Mouse (Mus musculus): ENCODE results near the gene Apobec3. TPM values are rescaled to one million over a fixed set of nuclear protein-coding genes. Genes with fewer than 3 reads are reported as not detected.

The Apobec3 gene
- polyA plus RNA-seq, 1 experiment from 2014 or later: 16.2 TPM

GRCm38 (mm10) chr15:79929734-79930133 is 38.3 kb downstream of the Apobec3 start:
- no peak overlapping the region for H3K9ac ChIP-seq (ENCODE audit: low read depth, low read length)
- peaks cover 20% of the 10 kb centered on the region for H3K27me3 ChIP-seq (replicated peaks; ENCODE audit: control insufficient read depth, insufficient read depth, low read length)
- H3K4me3 ChIP-seq (ENCODE audit: low read length): no peak overlapping the region
- peaks cover 20% of the 10 kb centered on the region for H3K4me1 ChIP-seq (ENCODE audit: control insufficient read depth, insufficient read depth, low read length)
- no peak for ATAC-seq
- 89% methylated on average over 3 of the region's 3 CpGs for WGBS
- no peaks in the 10 kb centered on the region for H3K9me3 ChIP-seq (ENCODE audit: control insufficient read depth, low read length)
- no peak overlapping the region for H3K4me2 ChIP-seq (ENCODE audit: low read depth, low read length)
- no peak overlapping the region for H3K27ac ChIP-seq (ENCODE audit: low read length)
- H3K36me3 ChIP-seq (ENCODE audit: control insufficient read depth, insufficient read depth, low read length): no peaks in the 10 kb centered on the region

GRCm38 (mm10) chr15:79931496-79932141 is 40.2 kb downstream of the Apobec3 start:
- Histone ChIP-seq H3K4me2 (ENCODE audit: low read depth, low read length) (peak overlapping the region; percentile 93), H3K36me3 (ENCODE audit: control insufficient read depth, insufficient read depth, low read length) (no peaks in the 10 kb centered on the region), H3K27ac (ENCODE audit: low read length) (peak overlapping the region; percentile 61; the same call in 1 of the 2 replicates), H3K9me3 (ENCODE audit: control insufficient read depth, low read length) (no peaks in the 10 kb centered on the region), H3K4me1 (ENCODE audit: control insufficient read depth, insufficient read depth, low read length) (peaks cover 20% of the 10 kb centered on the region), H3K27me3 (replicated peaks; ENCODE audit: control insufficient read depth, insufficient read depth, low read length) (peaks cover 20% of the 10 kb centered on the region), H3K9ac (ENCODE audit: low read depth, low read length) (peak overlapping the region; percentile 73; the same call in 1 of the 2 replicates), H3K4me3 (ENCODE audit: low read length) (peak overlapping the region; percentile 73)
- ATAC-seq: peak; percentile 32; the same call in 1 of the 2 replicates
- WGBS: 22% methylated on average over 13 of the region's 13 CpGs

- Histone ChIP-seq H3K4me3 (ENCODE audit: low read length) (peak overlapping the region; percentile 73), H3K4me2 (ENCODE audit: low read depth, low read length) (peak overlapping the region; percentile 93), H3K36me3 (ENCODE audit: control insufficient read depth, insufficient read depth, low read length) (no peaks in the 10 kb centered on the region), H3K9me3 (ENCODE audit: control insufficient read depth, low read length) (no peaks in the 10 kb centered on the region), H3K9ac (ENCODE audit: low read depth, low read length) (peak overlapping the region; percentile 73), H3K27me3 (replicated peaks; ENCODE audit: control insufficient read depth, insufficient read depth, low read length) (peaks cover 24% of the 10 kb centered on the region), H3K4me1 (ENCODE audit: control insufficient read depth, insufficient read depth, low read length) (peaks cover 16% of the 10 kb centered on the region), H3K27ac (ENCODE audit: low read length) (peak overlapping the region; percentile 61)
- 0% methylated on average over 61 of the region's 62 CpGs for WGBS
- ATAC-seq: peak; percentile 79
Measured at GRCm38 (mm10) chr15:79932323-79932987, 41.0 kb downstream of the Apobec3 start.

- H3K9me3 ChIP-seq (ENCODE audit: control insufficient read depth, low read length): no peaks in the 10 kb centered on the region
- peak overlapping the region; percentile 93 for H3K4me2 ChIP-seq (ENCODE audit: low read depth, low read length)
- WGBS: 8% methylated on average over 22 of the region's 22 CpGs
- H3K27me3 ChIP-seq (replicated peaks; ENCODE audit: control insufficient read depth, insufficient read depth, low read length): peaks cover 24% of the 10 kb centered on the region
- H3K36me3 ChIP-seq (ENCODE audit: control insufficient read depth, insufficient read depth, low read length): no peaks in the 10 kb centered on the region
- ATAC-seq: no peak; the same call in 1 of the 2 replicates
- peak overlapping the region; percentile 73 for H3K4me3 ChIP-seq (ENCODE audit: low read length)
- peaks cover 12% of the 10 kb centered on the region for H3K4me1 ChIP-seq (ENCODE audit: control insufficient read depth, insufficient read depth, low read length)
- no peak overlapping the region for H3K27ac ChIP-seq (ENCODE audit: low read length)
- H3K9ac ChIP-seq (ENCODE audit: low read depth, low read length): no peak overlapping the region
Measured at GRCm38 (mm10) chr15:79933052-79933669, 41.7 kb downstream of the Apobec3 start.

- Histone ChIP-seq H3K9ac (ENCODE audit: low read depth, low read length) (no peak overlapping the region), H3K4me3 (ENCODE audit: low read length) (no peak overlapping the region; the same call in 1 of the 2 replicates), H3K36me3 (ENCODE audit: control insufficient read depth, insufficient read depth, low read length) (no peaks in the 10 kb centered on the region), H3K27ac (ENCODE audit: low read length) (no peak overlapping the region), H3K9me3 (ENCODE audit: control insufficient read depth, low read length) (no peaks in the 10 kb centered on the region), H3K4me1 (ENCODE audit: control insufficient read depth, insufficient read depth, low read length) (peaks cover 10% of the 10 kb centered on the region; the same call in 1 of the 2 replicates), H3K27me3 (replicated peaks; ENCODE audit: control insufficient read depth, insufficient read depth, low read length) (peaks cover 24% of the 10 kb centered on the region), H3K4me2 (ENCODE audit: low read depth, low read length) (peak overlapping the region; percentile 0; the same call in 1 of the 2 replicates)
- ATAC-seq: no peak
- 6% methylated on average over 22 of the region's 22 CpGs for WGBS
Measured at GRCm38 (mm10) chr15:79933670-79934514, 42.4 kb downstream of the Apobec3 start.

- H3K4me2 ChIP-seq (ENCODE audit: low read depth, low read length): no peak overlapping the region
- H3K4me3 ChIP-seq (ENCODE audit: low read length): no peak overlapping the region
- H3K27me3 ChIP-seq (replicated peaks; ENCODE audit: control insufficient read depth, insufficient read depth, low read length): peaks cover 24% of the 10 kb centered on the region
- H3K27ac ChIP-seq (ENCODE audit: low read length): no peak overlapping the region
- H3K36me3 ChIP-seq (ENCODE audit: control insufficient read depth, insufficient read depth, low read length): no peaks in the 10 kb centered on the region
- no peak for ATAC-seq
- 14% methylated on average over 10 of the region's 10 CpGs for WGBS
- H3K9me3 ChIP-seq (ENCODE audit: control insufficient read depth, low read length): no peaks in the 10 kb centered on the region
- H3K4me1 ChIP-seq (ENCODE audit: control insufficient read depth, insufficient read depth, low read length): peaks cover 10% of the 10 kb centered on the region; the same call in 1 of the 2 replicates
- no peak overlapping the region for H3K9ac ChIP-seq (ENCODE audit: low read depth, low read length)
Measured at GRCm38 (mm10) chr15:79934776-79935175, 43.3 kb downstream of the Apobec3 start.

- H3K9ac ChIP-seq (ENCODE audit: low read depth, low read length): no peak overlapping the region
- no peak overlapping the region for H3K27ac ChIP-seq (ENCODE audit: low read length)
- H3K4me1 ChIP-seq (ENCODE audit: control insufficient read depth, insufficient read depth, low read length): peaks cover 10% of the 10 kb centered on the region; the same call in 1 of the 2 replicates
- no peaks in the 10 kb centered on the region for H3K36me3 ChIP-seq (ENCODE audit: control insufficient read depth, insufficient read depth, low read length)
- peaks cover 24% of the 10 kb centered on the region for H3K27me3 ChIP-seq (replicated peaks; ENCODE audit: control insufficient read depth, insufficient read depth, low read length)
- no peak overlapping the region for H3K4me2 ChIP-seq (ENCODE audit: low read depth, low read length)
- ATAC-seq: no peak
- 36% methylated on average over 9 of the region's 9 CpGs for WGBS
- no peaks in the 10 kb centered on the region for H3K9me3 ChIP-seq (ENCODE audit: control insufficient read depth, low read length)
- H3K4me3 ChIP-seq (ENCODE audit: low read length): no peak overlapping the region
Measured at GRCm38 (mm10) chr15:79935654-79936373, 44.4 kb downstream of the Apobec3 start.

- H3K9ac ChIP-seq (ENCODE audit: low read depth, low read length): no peak overlapping the region
- peaks cover 9% of the 10 kb centered on the region; the same call in 1 of the 2 replicates for H3K4me1 ChIP-seq (ENCODE audit: control insufficient read depth, insufficient read depth, low read length)
- H3K4me2 ChIP-seq (ENCODE audit: low read depth, low read length): no peak overlapping the region
- peaks cover 24% of the 10 kb centered on the region for H3K27me3 ChIP-seq (replicated peaks; ENCODE audit: control insufficient read depth, insufficient read depth, low read length)
- no peaks in the 10 kb centered on the region for H3K36me3 ChIP-seq (ENCODE audit: control insufficient read depth, insufficient read depth, low read length)
- no peak overlapping the region for H3K4me3 ChIP-seq (ENCODE audit: low read length)
- no peak for ATAC-seq
- H3K27ac ChIP-seq (ENCODE audit: low read length): no peak overlapping the region
- H3K9me3 ChIP-seq (ENCODE audit: control insufficient read depth, low read length): no peaks in the 10 kb centered on the region
- WGBS: 77% methylated on average over 7 of the region's 7 CpGs
Measured at GRCm38 (mm10) chr15:79936374-79936751, 44.9 kb downstream of the Apobec3 start.

Data from intestine, embryonic 16.5 days (tissue).